Mouse (Mus musculus): ENCODE results near the gene Dpp10.

GRCm38 (mm10) chr1:124043421-124043820 lies 1.9 kb downstream of the Dpp10 start:
- TF ChIP-seq EP300 (IDR thresholded peaks at IDR 0.05; ENCODE audit: low read depth) (no peak), CTCF (IDR thresholded peaks at IDR 0.05; ENCODE audit: low read depth) (no peak)

Measured in liver, embryonic 14.5 days (tissue).